Mouse (Mus musculus) lung, postnatal 10 days (tissue): ENCODE measurements around the gene Vwf.
A peak's percentile ranks its signal among the peaks of the same experiment; 100 is the strongest.

Experiments
- DNase-seq: peaks from one replicate; pipeline ENCODE4 v3.0.0; 2021

The Vwf gene

GRCm38 (mm10) chr6:125590056-125590455, 43.5 kb downstream of the Vwf start:
- no peak for DNase-seq

GRCm38 (mm10) chr6:125590471-125590870, 43.9 kb downstream of the Vwf start:
- DNase-seq: no peak

GRCm38 (mm10) chr6:125591652-125592385, 45.2 kb downstream of the Vwf start:
- no peak for DNase-seq

DNA sequence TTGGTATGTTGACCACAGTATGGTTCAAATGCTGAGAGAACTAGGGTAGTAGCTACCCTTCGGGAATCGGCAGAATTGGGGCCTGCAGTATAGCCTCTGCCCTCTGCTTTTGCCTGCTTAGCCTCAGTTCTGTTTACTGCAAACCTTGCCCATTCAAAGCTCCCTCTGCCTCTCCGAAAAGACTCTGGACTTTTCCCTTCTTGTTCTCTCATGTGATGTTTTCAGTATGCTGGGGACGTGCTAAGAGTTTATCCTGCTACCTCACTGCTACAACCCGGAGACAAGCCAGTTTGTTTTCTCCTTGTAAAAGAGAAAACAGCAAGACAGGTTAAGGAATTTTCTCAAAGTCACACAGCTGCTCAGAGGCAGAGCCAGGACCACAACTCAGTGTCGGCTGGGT, 46.0 kb downstream of the Vwf start:
- DNase-seq: no peak

GRCm38 (mm10) chr6:125594311-125594710, 47.7 kb downstream of the Vwf start:
- DNase-seq: no peak

DNA sequence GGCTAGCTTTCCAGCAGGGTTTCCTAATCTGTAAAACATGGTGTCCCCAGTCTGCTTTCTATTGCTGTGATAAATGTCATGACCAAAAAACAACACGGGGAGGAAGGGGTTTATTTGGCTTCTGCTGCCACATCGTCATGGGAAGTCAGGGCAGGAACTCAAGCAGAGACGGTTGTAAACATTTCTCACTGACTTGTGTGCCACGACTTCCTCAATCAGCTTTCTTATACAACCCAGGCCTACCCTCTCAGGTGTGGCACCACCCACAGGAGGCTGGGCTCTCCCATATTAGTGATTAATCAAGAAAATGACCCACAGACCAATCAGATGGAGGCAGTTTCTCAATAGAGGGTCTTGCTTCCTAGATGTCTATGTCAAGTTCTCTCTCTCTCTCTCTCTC, 48.3 kb downstream of the Vwf start:
- no peak for DNase-seq

- DNase-seq: no peak
Measured at GRCm38 (mm10) chr6:125596701-125597318, 50.2 kb downstream of the Vwf start.

DNA sequence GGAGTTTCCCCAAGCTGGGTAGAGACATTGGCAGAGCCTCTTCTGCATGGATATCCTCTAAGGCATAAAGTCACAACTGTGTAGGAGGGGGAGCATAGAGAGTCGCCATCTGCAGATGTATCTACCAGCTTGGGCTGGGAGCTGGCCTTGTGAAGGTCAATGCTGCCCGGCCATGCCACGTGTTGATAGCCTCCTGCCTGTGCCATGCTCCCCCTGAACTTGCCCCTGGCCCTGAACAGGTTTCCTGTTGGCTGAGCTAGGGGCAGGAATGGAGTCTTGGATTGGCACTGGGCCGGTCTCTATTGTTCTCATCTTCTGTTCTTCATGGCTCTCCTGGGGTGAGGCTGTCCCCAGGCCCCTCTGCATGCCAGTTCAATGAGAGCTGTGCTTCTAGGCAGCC, 51.1 kb downstream of the Vwf start:
- DNase-seq: no peak

- peak; percentile 83 for DNase-seq
Measured at GRCm38 (mm10) chr6:125600036-125600558, 53.5 kb downstream of the Vwf start.

- DNase-seq: no peak
Measured at GRCm38 (mm10) chr6:125600669-125601068, 54.1 kb downstream of the Vwf start.

- DNase-seq: no peak
Measured at GRCm38 (mm10) chr6:125601190-125601589, 54.6 kb downstream of the Vwf start.

DNA sequence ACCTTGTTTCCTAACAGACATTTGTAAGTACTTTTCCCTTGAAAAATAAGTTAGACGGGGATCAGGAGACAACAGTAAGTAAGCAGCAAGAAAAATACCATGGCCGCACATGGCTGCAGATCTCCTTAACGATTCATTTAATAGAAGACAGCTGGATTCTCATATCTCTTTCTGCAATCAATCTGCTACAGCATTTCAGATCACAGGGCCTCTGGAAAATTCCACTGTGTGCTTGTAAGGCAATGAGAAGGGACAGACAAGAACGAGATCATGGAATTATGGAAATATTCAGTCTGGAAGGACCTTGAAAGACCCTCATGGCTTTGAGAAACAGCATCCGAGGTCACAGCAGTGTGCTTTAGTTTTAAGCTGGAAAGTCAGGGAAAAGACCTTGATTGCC, 55.2 kb downstream of the Vwf start:
- no peak for DNase-seq

GRCm38 (mm10) chr6:125602354-125602753, 55.8 kb downstream of the Vwf start:
- DNase-seq: no peak

DNA sequence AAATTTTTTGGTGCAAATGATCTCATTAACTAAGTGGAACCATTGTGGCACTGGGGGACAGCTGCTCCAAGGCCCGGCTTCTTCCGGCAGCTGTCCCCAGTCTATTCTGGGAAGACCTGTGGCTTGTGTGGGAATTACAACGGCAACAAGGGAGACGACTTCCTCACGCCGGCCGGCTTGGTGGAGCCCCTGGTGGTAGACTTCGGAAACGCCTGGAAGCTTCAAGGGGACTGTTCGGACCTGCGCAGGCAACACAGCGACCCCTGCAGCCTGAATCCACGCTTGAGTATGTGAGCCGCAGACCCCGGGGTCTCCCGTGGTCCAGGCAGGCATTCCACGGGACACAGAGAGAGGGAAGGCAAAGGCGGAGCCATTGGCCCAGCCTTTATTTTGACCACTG, 56.7 kb downstream of the Vwf start:
- peak; percentile 96 for DNase-seq

- DNase-seq: no peak
Measured at GRCm38 (mm10) chr6:125603678-125604462, 57.3 kb downstream of the Vwf start.

GRCm38 (mm10) chr6:125604463-125605191, 58.1 kb downstream of the Vwf start:
- DNase-seq: peak; percentile 88

GRCm38 (mm10) chr6:125609025-125609424, 62.5 kb downstream of the Vwf start:
- no peak for DNase-seq

- DNase-seq: no peak
Measured at GRCm38 (mm10) chr6:125617855-125618254, 71.3 kb downstream of the Vwf start.

GRCm38 (mm10) chr6:125620764-125621163, 74.2 kb downstream of the Vwf start:
- peak; percentile 56 for DNase-seq

GRCm38 (mm10) chr6:125622434-125622833, 75.9 kb downstream of the Vwf start:
- no peak for DNase-seq

GRCm38 (mm10) chr6:125640486-125640885, 93.9 kb downstream of the Vwf start:
- no peak for DNase-seq

- DNase-seq: no peak
Measured at GRCm38 (mm10) chr6:125641146-125641545, 94.6 kb downstream of the Vwf start.

DNA sequence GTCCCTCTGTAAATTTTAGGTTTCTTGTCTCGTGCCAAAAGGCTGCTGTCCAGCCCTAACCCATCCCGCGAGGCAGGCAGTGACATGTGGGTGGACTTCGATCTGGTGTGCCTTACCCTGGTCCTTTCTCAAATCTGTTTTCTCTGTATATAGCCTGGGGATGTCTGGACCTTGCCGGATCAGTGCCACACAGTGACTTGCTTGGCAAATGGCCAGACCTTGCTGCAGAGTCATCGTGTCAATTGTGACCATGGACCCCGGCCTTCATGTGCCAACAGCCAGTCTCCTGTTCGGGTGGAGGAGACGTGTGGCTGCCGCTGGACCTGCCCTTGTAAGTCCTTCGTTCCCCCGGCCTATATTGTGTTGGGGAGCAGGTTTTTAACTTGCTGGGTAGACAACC, 102.4 kb downstream of the Vwf start:
- DNase-seq: peak; percentile 9
